Mouse (Mus musculus) stomach, postnatal 0 days (tissue): ENCODE data around the gene Pnrc2.

ENCODE experiments used
- CTCF ChIP-seq: IDR thresholded peaks from 2 replicates; pipeline ENCODE4 v1.5.1; 2016; ENCODE audit warnings: antibody characterized with exemption, low read depth, mild to moderate bottlenecking, moderate library complexity
- EP300 ChIP-seq: optimal IDR thresholded peaks from 2 replicates; pipeline ENCODE3; 2016; ENCODE audit warnings: antibody characterized with exemption

DNA sequence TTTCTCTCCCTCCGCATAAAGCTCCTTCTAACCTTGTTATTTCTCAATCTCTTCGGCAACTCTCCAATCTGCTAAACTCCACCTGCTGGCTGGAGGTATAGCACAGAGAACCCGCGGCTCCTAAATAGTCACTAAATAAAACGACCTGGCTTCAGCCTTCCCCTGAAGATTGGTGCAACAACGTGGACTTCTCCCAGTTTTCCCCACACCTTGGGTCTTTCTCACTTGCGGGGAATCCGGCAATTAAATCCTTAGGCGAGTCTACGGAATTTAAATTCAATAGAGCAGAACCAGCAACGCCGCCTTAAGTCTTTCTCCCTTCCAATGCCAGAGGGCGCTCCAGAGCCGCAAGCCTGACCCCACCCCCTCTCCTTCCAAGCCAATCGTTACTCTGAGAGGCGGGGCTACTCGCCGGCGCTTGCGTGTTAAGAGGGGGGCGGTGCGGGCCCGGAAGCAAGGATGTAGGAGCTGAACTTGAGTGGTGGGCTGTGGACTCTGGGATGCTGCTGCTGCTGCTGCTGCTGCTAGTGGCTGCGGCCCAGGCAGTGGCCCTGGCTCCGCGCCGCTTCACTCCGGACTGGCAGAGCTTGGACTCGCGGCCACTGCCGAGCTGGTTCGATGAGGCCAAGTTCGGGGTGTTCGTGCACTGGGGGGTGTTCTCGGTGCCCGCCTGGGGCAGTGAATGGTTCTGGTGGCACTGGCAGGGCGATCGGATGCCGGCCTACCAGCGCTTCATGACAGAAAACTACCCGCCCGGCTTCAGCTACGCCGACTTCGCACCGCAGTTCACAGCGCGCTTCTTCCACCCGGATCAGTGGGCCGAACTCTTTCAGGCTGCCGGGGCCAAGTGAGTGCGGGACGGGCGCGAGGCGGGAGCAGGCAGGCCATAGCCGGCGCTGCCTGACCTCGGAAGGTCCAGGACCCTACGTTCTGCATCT, 46.9 kb upstream of the Pnrc2 start, which contains the start of gene Fuca1:
- peak; percentile 84 for TF ChIP-seq CTCF
- no peak for TF ChIP-seq EP300
